Mouse (Mus musculus): ENCODE measurements around the gene Hip1.

DNA sequence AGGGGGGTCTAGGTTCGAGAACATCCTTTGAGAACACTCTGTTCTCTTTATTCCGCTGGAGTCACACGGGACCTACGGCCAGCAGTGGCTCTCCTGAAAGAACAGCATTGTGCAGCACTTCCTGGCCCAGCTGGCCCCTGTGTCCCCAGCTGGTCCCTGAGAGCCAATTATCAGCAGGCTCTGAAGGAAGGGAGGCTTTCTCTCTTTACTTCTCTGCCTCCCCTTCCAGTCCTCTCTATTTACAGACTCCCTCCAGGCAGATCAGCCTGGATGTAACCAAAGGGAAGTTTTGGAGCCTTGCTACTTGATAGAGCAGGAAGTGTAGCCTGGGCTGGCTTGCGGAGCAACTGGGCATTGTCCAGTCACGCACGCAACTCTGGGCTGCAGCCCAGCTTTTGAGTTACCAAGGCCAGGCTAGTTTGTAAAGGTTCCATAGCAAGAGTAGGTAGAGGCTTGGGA lies 79.1 kb downstream of the Hip1 start:
- TF ChIP-seq POLR2A (IDR thresholded peaks at IDR 0.05; ENCODE audit: low read depth, low read length) (no peak), CTCF (IDR thresholded peaks at IDR 0.05; ENCODE audit: extremely low read depth, insufficient read length, insufficient replicate concordance, low read depth, low read length) (no peak)
